ENCODE assay signal across 20 mouse cellular contexts in genomic region chr13:112404723-112405122, GRCm38 (mm10). TPM values are rescaled to one million over a fixed set of nuclear protein-coding genes. Genes with fewer than 3 reads are reported as not detected.
A peak's percentile ranks its signal among the peaks of the same experiment; 100 is the strongest.
DNase-seq lines count a peak whose midpoint lies in the region; ATAC-seq and TF ChIP-seq lines count a peak whose summit lies in the region.
"Had no signal": no experiment of that assay in that cellular context is flagged by ENCODE, and none has a peak within 500 bp of the region (broad histone marks: within the 10 kb centered on the region; RNA-seq: fewer than 3 reads in every experiment).

No protein-coding gene starts in this region.

- no peak for DNase-seq in heart, adult 2 months
- DNase-seq in heart, postnatal 4 days = no peak
- peak; percentile 63 for DNase-seq in lung, embryonic 14.5 days
- DNase-seq in lung, adult 2 months = no peak
- DNase-seq in kidney, postnatal 25 days = peak; percentile 63 to 68
- DNase-seq: adrenal gland, postnatal 36 days; B cell, adult 2 months; cerebellum, adult 2 months; forebrain, postnatal 0 days; retina, postnatal 1 day; thymus, postnatal 4 days had no signal

- WGBS in heart, adult 2 months = 47% methylated on average over 3 of the region's 3 CpGs
- WGBS in lung, embryonic 14.5 days = 59% methylated on average over 3 of the region's 3 CpGs
- WGBS in lung, adult 2 months = 48% methylated on average over 3 of the region's 3 CpGs
- 88% methylated on average over 3 of the region's 3 CpGs for WGBS in forebrain, embryonic 13.5 days

- ATAC-seq in lung, embryonic 14.5 days (ENCODE audit: insufficient read depth) = no peak
- no peak for ATAC-seq in monocyte, adult 5-6 weeks (replicated peaks; ENCODE audit: insufficient number of reproducible peaks, low FRiP score, low TSS enrichment, poor library complexity, severe bottlenecking)
- ATAC-seq in forebrain, embryonic 13.5 days = no peak
- ATAC-seq: forebrain, postnatal 0 days; intestine, embryonic 16.5 days had no signal

- H3K9me3 ChIP-seq in lung, embryonic 14.5 days (ENCODE audit: low read depth, low read length) = no peaks in the 10 kb centered on the region
- H3K9me3 ChIP-seq in forebrain, embryonic 13.5 days (replicated peaks) = no peaks in the 10 kb centered on the region
- H3K9me3 ChIP-seq: embryonic facial prominence, embryonic 13.5 days; limb, embryonic 13.5 days; midbrain, embryonic 12.5 days had no signal

- TF ChIP-seq CTCF in heart, adult 2 months (IDR thresholded peaks at IDR 0.05) = no peak
- no peak for TF ChIP-seq CTCF in lung, embryonic 14.5 days (IDR thresholded peaks at IDR 0.05; ENCODE audit: low read depth)
- TF ChIP-seq CTCF in lung, adult 2 months (IDR thresholded peaks at IDR 0.05; ENCODE audit: insufficient read depth, low read length) = no peak

- peaks cover 8% of the 10 kb centered on the region for H3K4me1 ChIP-seq in heart, adult 2 months (ENCODE audit: control insufficient read depth, insufficient read depth, low read length)
- H3K4me1 ChIP-seq in lung, embryonic 14.5 days (ENCODE audit: insufficient read depth) = 0 out of 2 replicates have a peak, but pooled peaks cover 3% of the 10 kb centered on the region
- peaks cover 7% of the 10 kb centered on the region for H3K4me1 ChIP-seq in lung, adult 2 months (ENCODE audit: control insufficient read depth, insufficient read depth, low read length)
- H3K4me1 ChIP-seq in forebrain, embryonic 13.5 days = no peaks in the 10 kb centered on the region
- H3K4me1 ChIP-seq: embryonic facial prominence, embryonic 13.5 days; midbrain, embryonic 12.5 days had no signal

- no peak for TF ChIP-seq EP300 in heart, adult 2 months (IDR thresholded peaks at IDR 0.05; ENCODE audit: insufficient read depth, low read depth, low read length)

- intact Hi-C loops in heart, adult 2 months (cut with DNase I) = no loop called here

- H3K79me2 ChIP-seq in heart, adult 2 months (replicated peaks; ENCODE audit: control insufficient read depth, insufficient read depth, low read length) = no peaks in the 10 kb centered on the region

- H3K4me2 ChIP-seq in lung, embryonic 14.5 days = no peak overlapping the region
- H3K4me2 ChIP-seq in forebrain, embryonic 13.5 days = no peak overlapping the region
- H3K4me2 ChIP-seq: embryonic facial prominence, embryonic 13.5 days; hindbrain, embryonic 14.5 days; limb, embryonic 13.5 days; midbrain, embryonic 12.5 days had no signal

- H3K36me3 ChIP-seq in heart, adult 2 months (ENCODE audit: control insufficient read depth, insufficient read depth, low read length) = no peaks in the 10 kb centered on the region
- H3K36me3 ChIP-seq in lung, embryonic 14.5 days (ENCODE audit: insufficient read depth) = no peaks in the 10 kb centered on the region
- no peaks in the 10 kb centered on the region for H3K36me3 ChIP-seq in forebrain, embryonic 13.5 days (ENCODE audit: poor library complexity, severe bottlenecking)
- H3K36me3 ChIP-seq: embryonic facial prominence, embryonic 13.5 days; limb, embryonic 13.5 days; midbrain, embryonic 12.5 days had no signal

- TF ChIP-seq POLR2A in heart, adult 2 months (IDR thresholded peaks at IDR 0.05; ENCODE audit: insufficient read depth, low read depth, low read length) = no peak
- no peak for TF ChIP-seq POLR2A in lung, adult 2 months (IDR thresholded peaks at IDR 0.05; ENCODE audit: borderline replicate concordance, extremely low read depth, low read depth, low read length)

- H3K9ac ChIP-seq in heart, adult 2 months (ENCODE audit: low read depth, low read length) = no peak overlapping the region
- H3K9ac ChIP-seq in lung, embryonic 14.5 days = no peak overlapping the region
- no peak overlapping the region for H3K9ac ChIP-seq in forebrain, embryonic 13.5 days
- H3K9ac ChIP-seq: embryonic facial prominence, embryonic 13.5 days; forebrain, postnatal 0 days; hindbrain, embryonic 14.5 days; limb, embryonic 13.5 days; liver, embryonic 14.5 days; midbrain, embryonic 12.5 days had no signal

- peak overlapping the region; percentile 66 for H3K27ac ChIP-seq in heart, adult 2 months
- H3K27ac ChIP-seq in lung, embryonic 14.5 days (ENCODE audit: low read depth) = no peak overlapping the region
- no peak overlapping the region for H3K27ac ChIP-seq in forebrain, embryonic 13.5 days
- H3K27ac ChIP-seq: embryonic facial prominence, embryonic 13.5 days; hindbrain, embryonic 14.5 days; limb, embryonic 13.5 days; liver, embryonic 14.5 days; midbrain, embryonic 12.5 days had no signal

- H3K4me3 ChIP-seq in heart, adult 2 months = no peak overlapping the region
- H3K4me3 ChIP-seq in lung, embryonic 14.5 days (ENCODE audit: low read depth, low read length) = no peak overlapping the region
- no peak overlapping the region for H3K4me3 ChIP-seq in lung, adult 2 months (replicated peaks; ENCODE audit: extremely low read depth, low read depth, low read length)
- no peak overlapping the region for H3K4me3 ChIP-seq in forebrain, embryonic 13.5 days
- H3K4me3 ChIP-seq: embryonic facial prominence, embryonic 13.5 days; limb, embryonic 13.5 days; midbrain, embryonic 12.5 days; myocyte had no signal

- H3K27me3 ChIP-seq in heart, adult 2 months (ENCODE audit: control insufficient read depth, insufficient read depth, low read length) = no peaks in the 10 kb centered on the region
- no peaks in the 10 kb centered on the region for H3K27me3 ChIP-seq in lung, embryonic 14.5 days (ENCODE audit: insufficient read depth, low read length)
- no peaks in the 10 kb centered on the region for H3K27me3 ChIP-seq in forebrain, embryonic 13.5 days
- H3K27me3 ChIP-seq: embryonic facial prominence, embryonic 13.5 days; limb, embryonic 13.5 days; midbrain, embryonic 12.5 days had no signal

RNA-seq across cellular contexts. Expression of gene Il6st, which starts 59.1 kb away (rescaled TPM):
- total RNA-seq in heart, adult 2 months (2021) = 100 to 1,000 TPM; 204 to 256 TPM
- 39.0 and 62.8 TPM in 2 replicates for polyA plus RNA-seq in heart, adult 2 months (2012; rRNA removed)
- total RNA-seq in heart, postnatal 4 days (2021) = 100 to 1,000 TPM; 149 to 157 TPM
- polyA plus RNA-seq in lung, embryonic 14.5 days (2014; fragmentation: Nextera tagmentation; extraction: Ambion mirVana) = 41.0 and 41.3 TPM in 2 replicates
- polyA plus RNA-seq in lung, adult 2 months (2012; rRNA removed) = 45.4 and 60.5 TPM in 2 replicates
- 23.5 to 26.3 TPM (median 23.8 TPM) in 3 replicates for total RNA-seq in monocyte, adult 5-6 weeks (2017)
- polyA plus RNA-seq in forebrain, embryonic 13.5 days (2015; fragmentation: Nextera tagmentation; extraction: Ambion mirVana) = 9.5 and 11.0 TPM in 2 replicates

Comparison
In these comparisons a context has a peak if more than half of its experiments do, and no peak if none do; other contexts are left out.
1. DNase-seq: peak in lung, embryonic 14.5 days (single experiment) and kidney, postnatal 25 days (2 of 2); none in heart, adult 2 months (0 of 2), heart, postnatal 4 days (single experiment) and lung, adult 2 months (single experiment).